Mouse (Mus musculus) layer of hippocampus, postnatal 25 days (tissue): ENCODE data around the gene Btbd9. TPM values are rescaled to one million over a fixed set of nuclear protein-coding genes. Genes with fewer than 3 reads are reported as not detected.

Source experiments
- DNase-seq, 2 experiments: peaks; one replicate each; pipeline ENCODE4 v3.0.0; 2022; ENCODE audit warnings: mixed read lengths in 2 of 2, low spot score in 1 of 2; ENCODE audit errors: extremely low spot score in 1 of 2
- total RNA-seq, 2 experiments: library from RNA; stranded (reverse); gene quantifications; 2 replicates each; pipeline ENCODE4 v1.2.3; 2021

Gene Btbd9
- total RNA-seq, 2 experiments from 2014 or later: 138 to 162 TPM

DNA sequence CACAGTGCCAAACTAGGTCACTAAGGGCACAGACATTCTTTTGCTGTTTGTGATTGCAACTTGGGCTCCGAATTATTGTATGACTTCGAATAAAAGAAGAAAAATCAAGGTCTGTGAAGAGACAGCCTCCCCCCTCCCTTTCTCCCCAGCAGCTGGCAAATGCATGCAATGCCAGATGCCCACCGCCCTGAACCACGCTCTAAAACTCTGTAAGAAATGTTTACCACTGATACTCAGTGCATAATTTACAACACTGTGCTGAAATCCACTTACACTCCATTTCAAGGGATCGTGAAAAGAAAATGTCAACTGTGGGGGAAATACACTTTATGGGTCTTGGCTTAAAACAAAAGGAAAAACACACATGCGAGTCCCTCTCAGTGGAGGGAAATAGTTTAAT is 313.3 kb downstream of the Btbd9 start:
- DNase-seq: no peak

DNA sequence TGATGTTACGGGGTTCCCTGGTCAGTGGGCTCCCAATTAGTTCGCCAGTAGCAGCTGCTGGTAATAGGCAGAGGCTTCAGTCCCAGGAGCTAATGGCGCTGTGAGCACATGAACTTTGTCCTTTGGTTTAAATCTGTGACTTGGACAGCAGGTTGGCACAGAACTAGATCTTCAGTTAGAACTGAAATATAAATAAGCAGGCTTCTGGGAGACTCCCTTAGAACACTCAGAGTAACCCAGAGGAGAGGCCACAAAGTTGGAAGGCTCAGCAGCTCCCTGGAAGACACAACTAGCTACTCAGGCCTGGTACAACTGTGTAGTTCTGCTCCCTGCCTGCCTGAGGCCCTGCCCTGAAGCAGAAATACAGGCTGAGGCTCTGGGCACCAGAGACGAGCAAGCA is 313.8 kb downstream of the Btbd9 start:
- DNase-seq: no peak

DNA sequence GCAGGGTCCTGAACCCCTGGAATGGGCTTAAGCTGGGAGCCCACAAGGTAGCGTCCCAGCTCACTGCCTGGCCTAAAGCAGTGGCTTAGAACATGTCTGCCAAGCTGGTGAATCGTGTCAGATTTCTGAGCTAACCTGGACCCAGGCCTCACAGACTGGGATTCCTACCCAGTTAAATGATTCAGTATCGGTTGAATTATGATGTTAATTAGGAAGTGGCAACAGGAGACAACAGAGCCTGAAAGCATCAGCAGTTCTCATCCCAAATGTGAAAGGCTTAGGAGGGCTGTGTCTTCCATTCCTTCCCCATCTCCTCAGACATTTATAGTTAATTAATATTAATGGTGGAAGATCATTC is 314.3 kb downstream of the Btbd9 start:
- DNase-seq: no peak

DNA sequence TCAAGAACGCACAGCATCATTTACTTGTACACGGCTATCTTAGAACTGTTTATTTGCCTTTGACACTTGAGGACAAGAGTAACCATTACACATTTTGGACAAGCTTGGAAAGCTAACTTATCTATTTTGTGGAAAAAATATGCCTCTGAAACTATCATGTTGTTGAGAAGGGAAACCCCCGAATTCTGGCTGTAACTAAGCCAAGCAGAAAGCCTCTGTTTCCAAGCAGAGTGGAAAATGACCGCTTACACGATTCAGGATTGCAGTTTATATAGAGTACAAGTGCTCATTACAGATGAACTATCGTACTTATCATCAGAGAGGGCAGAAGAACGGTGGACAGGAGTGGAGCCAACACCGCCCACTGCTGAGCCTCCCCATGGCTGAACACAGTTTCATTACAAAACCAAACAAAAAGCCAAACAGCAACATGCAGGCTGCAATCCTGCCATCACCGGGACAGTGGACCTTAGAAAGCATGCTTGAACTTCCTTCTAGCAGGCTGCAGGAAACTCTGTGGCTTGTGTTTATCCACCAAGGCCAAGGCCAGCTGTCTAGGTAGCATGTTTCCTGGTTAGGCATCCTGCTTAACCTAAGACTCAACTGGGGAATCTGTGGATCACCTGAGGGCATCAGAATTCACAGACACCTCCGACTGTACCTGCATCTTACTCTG is 314.8 kb downstream of the Btbd9 start:
- DNase-seq: no peak

DNA sequence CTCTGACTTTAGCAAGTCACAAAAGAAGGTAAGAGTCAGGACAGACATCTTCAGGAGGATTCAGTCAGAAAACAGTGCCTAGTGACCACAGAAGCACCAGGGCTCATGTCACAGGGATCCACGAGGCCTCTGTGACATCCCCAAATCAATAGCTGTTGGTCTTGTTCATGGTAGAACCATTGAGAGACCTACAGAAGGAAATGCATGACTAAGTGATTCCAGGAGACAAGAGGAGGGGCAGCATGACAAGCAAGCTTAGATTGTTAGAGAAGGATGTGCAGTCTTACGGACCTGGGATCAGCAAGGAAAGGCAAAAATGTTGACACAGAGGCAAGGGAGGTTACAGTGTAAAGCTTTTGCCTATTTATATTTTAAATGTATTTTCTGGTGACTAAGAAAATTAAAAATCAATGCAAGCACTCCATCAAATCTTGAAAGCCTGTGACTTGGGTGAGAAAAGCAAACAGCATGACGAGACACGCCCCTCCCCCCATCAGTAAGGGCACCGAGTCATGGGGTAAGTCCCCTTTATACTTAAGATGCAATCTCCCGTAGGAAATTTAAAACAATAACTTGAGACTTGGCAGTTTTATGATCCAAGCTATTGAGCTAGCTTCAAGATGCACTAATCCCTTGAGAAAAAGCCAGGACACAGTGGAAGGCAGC is 315.5 kb downstream of the Btbd9 start:
- DNase-seq: no peak

DNA sequence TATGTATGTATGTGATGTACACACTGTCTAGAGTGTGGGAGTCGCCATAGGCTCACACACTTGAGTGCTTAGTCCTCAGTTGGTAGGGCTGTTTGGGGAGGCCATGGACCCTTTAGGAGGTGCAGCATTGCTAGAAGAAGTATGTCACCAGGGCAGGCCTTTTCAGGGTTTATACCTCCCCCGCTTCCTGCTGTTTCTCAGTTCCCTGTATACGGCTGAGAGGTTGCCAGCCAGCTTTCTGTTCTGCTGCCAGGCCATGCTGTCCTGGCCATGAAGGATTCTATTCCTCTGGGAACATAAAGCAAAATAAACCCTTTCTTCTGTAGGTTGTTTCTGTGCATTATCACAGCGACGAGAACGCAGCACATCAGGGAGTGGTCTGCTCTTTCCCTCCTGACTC is 316.4 kb downstream of the Btbd9 start:
- DNase-seq: no peak

DNA sequence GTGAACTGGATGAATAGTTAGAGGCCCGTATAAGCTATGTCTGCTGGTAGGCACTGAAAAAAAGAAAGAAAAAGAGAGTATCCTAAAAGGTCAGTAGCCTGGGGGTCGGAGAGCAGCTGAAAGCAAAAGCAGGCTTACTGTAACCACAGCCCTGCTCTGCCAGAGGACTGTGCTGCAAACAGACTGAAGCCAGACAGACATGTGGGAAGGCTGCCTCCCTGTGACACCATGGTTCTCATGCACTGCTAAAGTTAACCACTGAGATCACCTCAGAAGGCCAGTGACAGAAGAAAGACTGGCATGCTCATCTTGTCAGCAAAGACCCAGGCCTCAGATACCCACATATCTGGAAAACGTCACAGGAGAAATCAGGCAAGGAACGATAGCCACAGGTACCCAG is 317.8 kb downstream of the Btbd9 start:
- no peak for DNase-seq

DNA sequence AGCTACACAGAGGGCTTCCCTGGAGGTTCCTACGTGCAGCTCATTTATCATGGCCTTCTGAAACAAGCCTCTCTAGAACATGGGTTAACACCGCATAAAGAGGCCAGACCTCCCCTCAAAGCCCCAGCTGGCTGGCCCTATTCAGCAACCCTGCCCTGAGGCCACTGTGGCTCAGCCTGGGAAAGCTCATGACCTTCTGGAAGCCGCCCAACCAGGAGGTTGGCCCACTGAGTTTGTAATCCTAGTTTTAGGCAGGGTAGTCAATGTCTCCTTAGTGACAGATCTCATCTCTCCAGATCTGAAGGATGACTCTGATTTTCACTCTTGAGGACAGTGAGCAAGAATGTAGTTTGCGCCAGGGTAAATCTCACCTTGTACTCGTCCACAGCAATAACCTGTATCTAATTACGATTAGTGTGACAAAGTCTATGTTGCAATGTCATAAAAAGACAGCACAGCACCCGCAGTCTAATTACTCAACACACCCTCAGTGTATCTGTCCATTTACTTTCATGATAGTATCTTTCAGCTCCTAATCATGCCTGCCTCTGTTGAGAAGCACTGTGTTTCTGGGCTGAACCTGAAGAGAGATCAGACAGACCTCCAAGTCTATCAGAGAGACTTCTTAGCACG is 320.2 kb downstream of the Btbd9 start:
- no peak for DNase-seq

DNA sequence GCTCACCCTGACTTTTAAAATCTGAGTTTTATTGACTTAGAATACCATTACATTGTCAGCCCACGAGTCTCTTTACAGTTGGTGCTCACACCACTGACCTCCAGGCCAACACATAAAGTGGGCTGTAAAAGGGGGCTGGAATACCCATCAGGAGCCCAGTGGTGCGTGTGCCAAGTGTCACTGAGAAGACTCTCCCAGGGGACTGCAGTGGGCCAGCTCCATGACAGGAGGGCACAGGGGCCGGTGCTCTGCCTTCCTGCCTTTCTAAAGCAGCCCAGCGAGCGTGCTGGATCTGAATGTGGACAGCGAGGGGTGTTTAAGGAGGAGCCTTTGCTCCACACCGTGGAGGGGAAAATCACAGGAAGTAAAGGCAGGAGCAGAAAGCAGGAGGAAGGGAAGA is 322.4 kb downstream of the Btbd9 start:
- DNase-seq: no peak

DNA sequence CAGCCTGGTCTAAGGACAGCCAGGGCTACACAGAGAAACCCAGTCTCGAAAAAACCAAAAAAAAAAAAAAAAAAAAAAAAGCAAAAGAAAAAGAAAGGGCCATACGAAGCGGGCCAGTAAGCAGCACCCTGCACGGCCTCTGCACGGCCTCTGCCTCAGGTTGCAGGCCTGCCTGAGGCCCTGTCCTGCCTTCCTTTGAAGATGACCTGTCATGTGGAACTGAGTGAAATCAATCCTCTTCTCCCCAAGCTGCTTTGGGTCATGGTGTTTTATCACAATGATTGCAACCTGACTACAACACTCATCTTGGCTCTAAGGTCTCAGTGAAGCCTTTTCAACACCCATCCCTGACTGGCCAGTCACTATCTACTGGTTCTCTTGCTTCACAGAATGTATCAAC is 323.3 kb downstream of the Btbd9 start:
- DNase-seq: no peak

DNA sequence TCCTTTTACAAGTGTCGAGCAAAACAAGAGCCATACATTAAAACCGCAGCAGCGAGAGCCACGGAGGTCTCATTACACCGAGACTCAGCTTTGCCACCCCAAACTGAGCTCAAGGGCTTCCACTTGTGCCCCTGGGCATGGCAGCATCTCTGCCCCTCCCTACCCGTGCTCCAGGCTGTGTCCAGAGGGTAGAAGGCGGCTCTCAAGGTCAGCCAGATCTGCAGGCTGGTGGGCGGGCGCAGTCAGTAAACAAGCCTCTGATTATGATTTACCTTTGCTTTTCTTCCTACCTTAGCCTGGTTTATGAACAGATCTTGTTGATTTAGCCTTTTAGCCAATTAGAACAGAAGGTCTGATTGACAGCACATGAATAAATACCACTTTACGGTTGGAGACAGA is 331.0 kb downstream of the Btbd9 start:
- no peak for DNase-seq

DNA sequence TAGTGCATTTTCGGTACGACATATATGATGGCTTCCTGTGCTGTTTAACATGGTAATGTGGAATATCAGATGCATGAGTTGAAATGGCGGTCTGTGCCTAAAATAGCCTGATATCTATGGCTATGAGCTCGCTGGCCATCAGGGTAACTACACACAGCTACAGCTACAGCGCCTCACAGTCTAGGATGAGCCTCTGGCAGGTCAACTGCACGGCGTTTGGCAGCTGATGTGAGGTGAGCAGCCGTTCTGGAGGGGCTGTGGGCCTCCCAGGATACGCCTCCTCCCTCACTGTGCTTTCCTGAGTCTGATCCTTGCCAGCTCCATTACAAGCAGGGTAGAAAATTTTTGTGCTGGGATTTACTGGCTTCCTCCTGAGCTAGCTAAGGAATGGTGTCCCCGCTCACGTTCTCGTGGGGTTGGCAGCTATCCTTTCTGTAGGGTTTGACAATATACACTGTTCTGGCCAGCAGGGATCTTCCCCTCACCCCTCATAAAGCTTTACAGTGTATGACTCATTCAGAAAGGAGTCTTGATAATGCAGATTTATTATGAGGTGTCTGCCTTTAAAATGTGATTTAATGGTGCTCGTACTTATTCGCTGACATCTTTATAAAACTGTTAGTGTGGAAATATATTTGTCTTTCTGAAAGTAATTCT is 331.5 kb downstream of the Btbd9 start:
- DNase-seq: no peak

DNA sequence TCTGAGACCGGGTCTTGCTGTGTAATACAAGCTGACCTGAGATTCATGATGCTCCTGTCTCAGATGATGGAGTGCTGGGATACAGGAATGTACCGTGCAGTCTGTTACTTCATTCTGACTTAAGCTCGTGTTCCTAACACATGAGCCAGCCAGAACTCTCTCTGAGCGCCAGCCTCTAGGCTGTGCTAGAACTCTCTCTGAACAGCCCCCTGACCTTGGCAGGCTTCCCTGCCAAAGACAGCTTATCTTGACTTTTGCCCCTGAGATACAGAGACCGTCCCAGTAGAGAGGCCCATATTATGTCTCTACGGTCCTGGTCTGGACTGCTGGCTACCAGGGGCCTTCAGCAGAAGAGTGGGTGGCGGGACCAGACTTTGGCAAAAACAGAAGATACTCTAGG is 332.7 kb downstream of the Btbd9 start:
- DNase-seq: no peak

DNA sequence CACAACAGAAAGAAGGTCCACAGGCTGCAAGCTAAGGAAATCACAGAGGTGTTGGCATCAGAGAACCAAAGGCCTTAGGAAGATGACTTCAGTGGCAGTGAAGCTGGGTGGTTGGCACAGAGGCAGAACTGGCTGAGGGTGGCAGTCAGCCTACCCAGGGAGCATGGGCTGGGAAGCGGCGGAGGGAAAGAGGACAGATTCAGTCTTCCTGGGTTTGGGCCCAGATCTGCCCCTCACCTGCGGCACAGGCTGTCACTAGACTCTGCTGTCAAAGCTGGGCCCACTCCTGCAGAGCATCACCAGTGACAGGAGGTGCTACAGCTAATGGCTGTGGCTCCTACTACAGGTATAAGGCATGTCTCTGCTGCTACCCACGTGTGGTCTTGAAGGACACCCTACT is 333.6 kb downstream of the Btbd9 start:
- DNase-seq: no peak

DNA sequence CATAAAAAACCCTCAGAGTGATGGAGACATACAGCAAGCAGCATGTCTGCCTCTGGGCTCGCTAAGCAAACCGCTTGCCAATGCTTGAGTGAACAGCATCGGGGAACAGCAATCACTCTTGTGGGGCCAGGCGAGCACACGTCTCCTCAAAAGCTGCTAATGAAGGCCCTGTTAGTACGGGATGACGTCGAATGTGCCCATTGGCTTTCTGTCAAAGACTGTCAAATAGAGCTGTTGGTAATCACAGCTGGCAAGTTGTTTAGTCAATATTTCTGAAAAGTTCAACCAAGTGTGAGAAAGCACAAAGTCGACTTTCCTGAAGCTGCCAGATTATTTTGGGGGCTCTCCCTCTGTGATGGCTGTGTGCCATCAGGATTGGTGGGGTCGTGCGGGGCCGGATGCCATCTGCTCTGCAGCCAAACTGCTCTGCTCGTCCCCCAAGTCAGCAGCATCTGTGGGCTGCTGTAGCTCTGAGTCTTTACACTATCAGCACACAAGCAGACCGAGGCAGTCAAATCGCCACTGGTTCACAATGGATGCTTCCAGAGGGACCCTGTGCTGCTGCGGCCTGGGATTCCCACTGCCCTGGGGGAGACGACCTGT is 334.5 kb downstream of the Btbd9 start:
- no peak for DNase-seq

DNA sequence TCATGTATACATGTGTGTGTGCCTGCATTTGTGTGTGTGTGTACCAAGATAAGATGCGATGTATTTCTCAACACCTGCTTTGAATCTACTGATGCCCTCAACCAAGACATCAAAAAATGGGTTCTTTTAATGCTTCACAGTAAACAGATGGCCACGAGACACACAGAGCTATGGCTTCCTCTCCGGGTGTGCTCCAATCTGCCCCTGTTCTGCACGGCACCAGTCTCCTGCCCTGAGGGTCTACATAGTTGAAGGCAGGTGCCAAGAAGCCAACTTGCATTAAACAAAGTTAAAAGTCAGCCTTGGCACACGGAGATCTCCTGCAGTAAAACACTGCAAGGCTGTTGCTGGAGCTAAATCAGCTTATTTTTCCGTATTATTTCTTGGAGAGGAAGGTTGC is 335.2 kb downstream of the Btbd9 start:
- no peak for DNase-seq

DNA sequence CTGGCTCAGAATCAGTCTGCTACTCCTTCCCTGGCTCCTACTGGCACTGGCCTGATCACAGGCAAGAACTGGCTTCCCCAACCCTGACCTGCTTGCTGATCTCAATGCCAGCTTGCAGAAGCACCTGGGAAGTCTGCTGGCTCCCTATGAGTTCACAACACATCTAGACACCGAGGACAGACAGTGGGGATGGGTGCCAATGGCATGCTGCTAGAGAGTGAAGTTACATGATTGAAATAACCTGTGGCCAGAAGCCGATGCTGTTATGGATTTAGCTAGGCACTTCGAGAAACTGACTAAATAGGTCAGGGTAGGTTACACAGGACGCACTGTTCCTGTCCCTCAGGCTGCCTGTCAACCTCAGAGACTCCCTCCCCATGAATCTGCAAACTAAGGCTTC is 335.6 kb downstream of the Btbd9 start:
- DNase-seq: no peak

DNA sequence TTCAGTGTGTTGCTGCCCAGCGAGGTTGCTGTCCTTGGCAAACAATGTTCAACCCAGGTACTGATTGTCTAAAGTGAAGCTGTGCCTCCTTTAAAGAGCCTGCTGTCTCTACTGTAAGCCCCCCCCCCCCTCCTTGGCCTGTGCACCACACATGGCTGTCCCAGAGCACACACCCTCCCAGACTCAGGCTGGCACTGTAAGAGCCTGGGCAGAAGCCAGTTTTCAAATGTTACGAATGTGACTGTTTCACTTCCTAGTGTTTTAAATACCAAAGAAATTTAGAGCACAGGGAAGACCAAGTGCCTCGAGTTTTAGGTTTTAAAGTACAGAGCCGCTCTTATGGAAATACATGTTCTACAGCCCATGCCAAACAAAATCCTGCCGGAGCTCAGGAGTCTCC is 336.8 kb downstream of the Btbd9 start:
- no peak for DNase-seq

DNA sequence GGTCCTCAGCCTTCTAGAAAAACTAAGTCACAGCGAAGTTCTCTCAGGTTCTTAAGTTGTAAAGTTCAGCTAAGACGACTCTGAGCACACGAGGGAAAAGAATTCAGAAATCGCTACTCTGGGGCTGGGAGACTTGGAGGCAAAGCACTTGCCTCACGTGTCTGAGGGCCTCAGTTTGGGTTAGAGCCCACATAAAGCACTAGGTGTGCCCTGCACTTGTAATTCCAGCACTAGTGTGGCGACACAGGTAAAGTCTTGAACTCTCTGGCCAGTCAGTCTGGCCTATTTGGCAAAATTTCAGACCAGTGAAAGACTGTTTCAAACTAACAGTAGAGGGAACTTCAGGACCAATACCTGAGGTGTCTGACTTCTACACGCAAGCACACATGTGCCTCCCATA is 338.7 kb downstream of the Btbd9 start:
- no peak for DNase-seq

DNA sequence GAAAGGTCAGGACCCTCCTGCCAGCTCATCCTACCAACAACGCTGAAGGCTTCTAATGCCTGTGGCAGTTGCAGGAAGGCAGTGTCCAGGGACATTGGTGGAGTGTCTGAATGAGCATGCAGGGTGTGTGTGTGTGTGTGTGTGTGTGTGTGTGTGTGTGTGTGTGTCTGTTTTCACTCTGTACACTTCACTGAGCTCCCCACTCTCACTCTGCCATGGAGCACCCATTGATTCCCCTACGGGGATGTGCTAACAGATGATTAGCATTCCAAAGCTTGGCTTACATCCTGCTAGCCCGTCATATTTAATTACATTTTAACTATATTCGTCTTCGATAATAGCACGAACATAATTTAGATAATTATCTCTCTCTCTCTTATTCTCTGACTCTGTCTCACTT is 339.7 kb downstream of the Btbd9 start:
- DNase-seq: no peak

DNA sequence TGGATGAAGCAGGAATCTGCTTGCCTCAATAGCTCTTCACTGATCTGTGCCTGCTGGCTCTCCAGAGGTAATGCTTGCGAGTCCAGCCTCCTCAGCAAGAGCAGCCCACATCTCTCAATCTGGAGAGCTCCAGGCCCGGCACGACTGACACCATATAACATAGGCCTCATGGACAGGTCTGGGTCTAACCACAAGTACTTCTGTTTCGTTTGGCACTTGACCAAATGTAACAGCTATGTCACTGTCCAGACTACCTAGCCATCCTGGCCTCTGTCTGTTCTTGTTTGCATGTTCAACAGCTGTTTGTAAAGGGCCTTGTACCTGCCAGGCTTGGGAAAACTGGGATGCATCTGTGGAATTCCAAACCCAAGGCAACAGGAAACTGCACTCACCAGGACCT is 340.9 kb downstream of the Btbd9 start:
- no peak for DNase-seq
